Mouse (Mus musculus): ENCODE results near the gene Cracr2b. TPM values are rescaled to one million over a fixed set of nuclear protein-coding genes. Genes with fewer than 3 reads are reported as not detected.

The Cracr2b gene
- polyA plus RNA-seq, 1 experiment from 2014 or later, result 8.3 TPM

- H3K27ac ChIP-seq (replicated peaks), result peak overlapping the region; percentile 92
- no peaks in the 10 kb centered on the region for H3K9me3 ChIP-seq
- DNase-seq (ENCODE audit: low spot score), result no peak
- 86% methylated on average over 6 of the region's 6 CpGs for WGBS
- peaks cover 67% of the 10 kb centered on the region for H3K4me1 ChIP-seq
- peak overlapping the region; percentile 76 for H3K4me3 ChIP-seq
- H3K36me3 ChIP-seq (replicated peaks), result peaks cover 40% of the 10 kb centered on the region
- H3K27me3 ChIP-seq (replicated peaks; ENCODE audit: low read depth, poor library complexity, severe bottlenecking), result peaks cover 27% of the 10 kb centered on the region
Measured at GRCm38 (mm10) chr7:141469352-141469751, 8.5 kb downstream of the Cracr2b start.

GRCm38 (mm10) chr7:141469901-141470636 is 9.2 kb downstream of the Cracr2b start:
- H3K27ac ChIP-seq (replicated peaks), result no peak overlapping the region
- H3K4me3 ChIP-seq, result peak overlapping the region; percentile 76; the same call in 1 of the 2 replicates
- H3K36me3 ChIP-seq (replicated peaks), result peaks cover 40% of the 10 kb centered on the region
- 92% methylated on average over 18 of the region's 18 CpGs for WGBS
- H3K9me3 ChIP-seq, result no peaks in the 10 kb centered on the region
- peaks cover 62% of the 10 kb centered on the region for H3K4me1 ChIP-seq
- DNase-seq (ENCODE audit: low spot score), result no peak
- peaks cover 20% of the 10 kb centered on the region for H3K27me3 ChIP-seq (replicated peaks; ENCODE audit: low read depth, poor library complexity, severe bottlenecking)

- H3K9me3 ChIP-seq, result no peaks in the 10 kb centered on the region
- H3K27ac ChIP-seq (replicated peaks), result no peak overlapping the region
- H3K36me3 ChIP-seq (replicated peaks), result peaks cover 40% of the 10 kb centered on the region
- peaks cover 60% of the 10 kb centered on the region for H3K4me1 ChIP-seq
- DNase-seq (ENCODE audit: low spot score), result no peak
- no peak overlapping the region for H3K4me3 ChIP-seq
- WGBS, result 96% methylated on average over 10 of the region's 10 CpGs
- peaks cover 15% of the 10 kb centered on the region for H3K27me3 ChIP-seq (replicated peaks; ENCODE audit: low read depth, poor library complexity, severe bottlenecking)
Measured at GRCm38 (mm10) chr7:141470637-141470944, 9.7 kb downstream of the Cracr2b start.

GRCm38 (mm10) chr7:141471236-141471635 is 10.3 kb downstream of the Cracr2b start:
- WGBS, result 92% methylated on average over 1 of the region's 1 CpGs
- H3K36me3 ChIP-seq (replicated peaks), result peaks cover 40% of the 10 kb centered on the region
- H3K9me3 ChIP-seq, result no peaks in the 10 kb centered on the region
- peaks cover 14% of the 10 kb centered on the region for H3K27me3 ChIP-seq (replicated peaks; ENCODE audit: low read depth, poor library complexity, severe bottlenecking)
- peaks cover 61% of the 10 kb centered on the region for H3K4me1 ChIP-seq
- peak overlapping the region; percentile 16; the same call in 1 of the 2 replicates for H3K4me3 ChIP-seq
- DNase-seq (ENCODE audit: low spot score), result no peak
- H3K27ac ChIP-seq (replicated peaks), result no peak overlapping the region

GRCm38 (mm10) chr7:141472226-141472625 is 11.3 kb downstream of the Cracr2b start:
- Histone ChIP-seq H3K36me3 (replicated peaks) (peaks cover 40% of the 10 kb centered on the region), H3K27me3 (replicated peaks; ENCODE audit: low read depth, poor library complexity, severe bottlenecking) (peaks cover 8% of the 10 kb centered on the region; the same call in 1 of the 2 replicates), H3K9me3 (no peaks in the 10 kb centered on the region), H3K4me1 (peaks cover 62% of the 10 kb centered on the region), H3K4me3 (no peak overlapping the region), H3K27ac (replicated peaks) (no peak overlapping the region)
- DNase-seq (ENCODE audit: low spot score), result no peak
- 86% methylated on average over 6 of the region's 6 CpGs for WGBS

- Histone ChIP-seq H3K36me3 (replicated peaks) (peaks cover 40% of the 10 kb centered on the region), H3K27ac (replicated peaks) (no peak overlapping the region), H3K27me3 (replicated peaks; ENCODE audit: low read depth, poor library complexity, severe bottlenecking) (peaks cover 8% of the 10 kb centered on the region; the same call in 1 of the 2 replicates), H3K9me3 (no peaks in the 10 kb centered on the region), H3K4me3 (no peak overlapping the region; the same call in 1 of the 2 replicates), H3K4me1 (peaks cover 63% of the 10 kb centered on the region)
- DNase-seq (ENCODE audit: low spot score), result no peak
- WGBS, result 89% methylated on average over 6 of the region's 6 CpGs
Measured at GRCm38 (mm10) chr7:141472763-141473162, 11.9 kb downstream of the Cracr2b start.

GRCm38 (mm10) chr7:141474160-141474559 is 13.3 kb downstream of the Cracr2b start:
- H3K9me3 ChIP-seq, result no peaks in the 10 kb centered on the region
- H3K27me3 ChIP-seq (replicated peaks; ENCODE audit: low read depth, poor library complexity, severe bottlenecking), result peaks cover 8% of the 10 kb centered on the region
- H3K4me3 ChIP-seq, result peak overlapping the region; percentile 89
- peaks cover 55% of the 10 kb centered on the region for H3K4me1 ChIP-seq
- H3K36me3 ChIP-seq (replicated peaks), result peaks cover 37% of the 10 kb centered on the region
- H3K27ac ChIP-seq (replicated peaks), result peak overlapping the region; percentile 98; the same call in 1 of the 2 replicates
- DNase-seq (ENCODE audit: low spot score), result no peak
- 11% methylated on average over 5 of the region's 5 CpGs for WGBS

GRCm38 (mm10) chr7:141475011-141475804 is 14.3 kb downstream of the Cracr2b start, which contains the start of the genes Polr2l and Tspan4:
TSS of gene Polr2l (minus strand) at chr7:141475132.
TSS of gene Tspan4 (plus strand) at chr7:141475240.
- WGBS, result under 1% methylated on average over 87 of the region's 87 CpGs
- peak within 1 kb of the TSS; percentile 89 for H3K4me3 ChIP-seq
- DNase-seq (ENCODE audit: low spot score), result peak; percentile 90
- H3K4me1 ChIP-seq, result peaks cover 46% of the 10 kb centered on the region
- H3K9me3 ChIP-seq, result no peaks in the 10 kb centered on the region
- H3K27me3 ChIP-seq (replicated peaks; ENCODE audit: low read depth, poor library complexity, severe bottlenecking), result peaks cover 8% of the 10 kb centered on the region
- H3K27ac ChIP-seq (replicated peaks), result peak within 1 kb of the TSS; percentile 98
- H3K36me3 ChIP-seq (replicated peaks), result peaks cover 27% of the 10 kb centered on the region

GRCm38 (mm10) chr7:141475805-141476158 is 14.9 kb downstream of the Cracr2b start:
- Histone ChIP-seq H3K36me3 (replicated peaks) (peaks cover 21% of the 10 kb centered on the region), H3K4me3 (peak overlapping the region; percentile 89), H3K4me1 (peaks cover 46% of the 10 kb centered on the region), H3K9me3 (no peaks in the 10 kb centered on the region), H3K27me3 (replicated peaks; ENCODE audit: low read depth, poor library complexity, severe bottlenecking) (peaks cover 8% of the 10 kb centered on the region), H3K27ac (replicated peaks) (peak overlapping the region; percentile 98)
- DNase-seq (ENCODE audit: low spot score), result no peak
- WGBS, result 1% methylated on average over 12 of the region's 12 CpGs

GRCm38 (mm10) chr7:141476226-141476980 is 15.5 kb downstream of the Cracr2b start:
- Histone ChIP-seq H3K9me3 (no peaks in the 10 kb centered on the region), H3K4me1 (peaks cover 52% of the 10 kb centered on the region), H3K27me3 (replicated peaks; ENCODE audit: low read depth, poor library complexity, severe bottlenecking) (peaks cover 8% of the 10 kb centered on the region), H3K4me3 (peak overlapping the region; percentile 89), H3K27ac (replicated peaks) (peak overlapping the region; percentile 98), H3K36me3 (replicated peaks) (peaks cover 15% of the 10 kb centered on the region)
- 1% methylated on average over 17 of the region's 17 CpGs for WGBS
- DNase-seq (ENCODE audit: low spot score), result peak; percentile 75

GRCm38 (mm10) chr7:141476981-141477370 is 16.1 kb downstream of the Cracr2b start:
- Histone ChIP-seq H3K4me1 (peaks cover 58% of the 10 kb centered on the region), H3K4me3 (peak overlapping the region; percentile 89), H3K36me3 (replicated peaks) (peaks cover 10% of the 10 kb centered on the region), H3K27ac (replicated peaks) (peak overlapping the region; percentile 98), H3K9me3 (no peaks in the 10 kb centered on the region), H3K27me3 (replicated peaks; ENCODE audit: low read depth, poor library complexity, severe bottlenecking) (peaks cover 13% of the 10 kb centered on the region)
- no peak for DNase-seq (ENCODE audit: low spot score)
- 16% methylated on average over 7 of the region's 7 CpGs for WGBS

- H3K27me3 ChIP-seq (replicated peaks; ENCODE audit: low read depth, poor library complexity, severe bottlenecking), result peaks cover 21% of the 10 kb centered on the region
- H3K4me3 ChIP-seq, result peak overlapping the region; percentile 14; the same call in 1 of the 2 replicates
- H3K36me3 ChIP-seq (replicated peaks), result peaks cover 3% of the 10 kb centered on the region
- 70% methylated on average over 4 of the region's 4 CpGs for WGBS
- no peak for DNase-seq (ENCODE audit: low spot score)
- H3K27ac ChIP-seq (replicated peaks), result peak overlapping the region; percentile 37
- no peaks in the 10 kb centered on the region for H3K9me3 ChIP-seq
- peaks cover 66% of the 10 kb centered on the region for H3K4me1 ChIP-seq
Measured at GRCm38 (mm10) chr7:141477578-141478269, 16.8 kb downstream of the Cracr2b start.

Data from embryonic facial prominence, embryonic 10.5 days (tissue).